Mouse (Mus musculus) intestine, embryonic 16.5 days (tissue): ENCODE data around the gene Olfr1. TPM values are rescaled to one million over a fixed set of nuclear protein-coding genes. Genes with fewer than 3 reads are reported as not detected.

ENCODE experiments used
- ATAC-seq: fragments of 200-750 bp; cut with Nextera tagmentation; 2 replicates; pipeline ENCODE4 v1.8.0; 2017; ENCODE audit warnings: moderate TSS enrichment, moderate library complexity
- H3K27ac ChIP-seq: fragments of 300-500 bp; sonication (generic); 2 replicates; pipeline ENCODE4 v1.5.1; 2014; ENCODE audit warnings: mild to moderate bottlenecking, low read length
- H3K27me3 ChIP-seq: fragments of 300-500 bp; sonication (generic); replicated peaks from 2 replicates; pipeline ENCODE4 v1.6.1; 2014; ENCODE audit warnings: low read length, control low read depth, mixed read lengths; ENCODE audit not compliant: control insufficient read depth, insufficient read depth
- H3K36me3 ChIP-seq: fragments of 300-500 bp; sonication (generic); 2 replicates; pipeline ENCODE4 v1.6.1; 2014; ENCODE audit warnings: low read length, control low read depth; ENCODE audit not compliant: control insufficient read depth, insufficient read depth
- H3K4me1 ChIP-seq: fragments of 300-500 bp; sonication (generic); 2 replicates; pipeline ENCODE4 v1.6.1; 2014; ENCODE audit warnings: low read length, control low read depth, mixed read lengths; ENCODE audit not compliant: control insufficient read depth, insufficient read depth
- H3K4me2 ChIP-seq: fragments of 300-500 bp; sonication (generic); 2 replicates; pipeline ENCODE4 v1.6.1; 2014; ENCODE audit warnings: low read depth, low read length, control low read depth
- H3K4me3 ChIP-seq: fragments of 300-500 bp; sonication (generic); 2 replicates; pipeline ENCODE4 v1.5.1; 2014; ENCODE audit warnings: mild to moderate bottlenecking, low read length
- H3K9ac ChIP-seq: fragments of 300-500 bp; sonication (generic); 2 replicates; pipeline ENCODE4 v1.6.1; 2014; ENCODE audit warnings: low read depth, low read length
- H3K9me3 ChIP-seq: fragments of 300-500 bp; sonication (generic); 2 replicates; pipeline ENCODE4 v1.6.1; 2016; ENCODE audit warnings: low read length, control low read depth; ENCODE audit not compliant: control insufficient read depth
- WGBS: fragments of 180-500 bp; shearing (Covaris S2); extraction: QIAGEN DNeasy Blood & Tissue Kit; methylation state at CpG from one replicate; pipeline ENCODE4 v1.1.7; 2014; 5-methylcytosine and 5-hydroxymethylcytosine counted together
- polyA plus RNA-seq: library from polyadenylated mRNA; unstranded; fragments of >200 nt; fragmentation: Nextera tagmentation; extraction: Ambion mirVana; gene quantifications from 2 replicates; pipeline ENCODE4 v1.2.1, GENCODE M21; 2015

The Olfr1 gene
- polyA plus RNA-seq, result not detected in 2 replicates

DNA sequence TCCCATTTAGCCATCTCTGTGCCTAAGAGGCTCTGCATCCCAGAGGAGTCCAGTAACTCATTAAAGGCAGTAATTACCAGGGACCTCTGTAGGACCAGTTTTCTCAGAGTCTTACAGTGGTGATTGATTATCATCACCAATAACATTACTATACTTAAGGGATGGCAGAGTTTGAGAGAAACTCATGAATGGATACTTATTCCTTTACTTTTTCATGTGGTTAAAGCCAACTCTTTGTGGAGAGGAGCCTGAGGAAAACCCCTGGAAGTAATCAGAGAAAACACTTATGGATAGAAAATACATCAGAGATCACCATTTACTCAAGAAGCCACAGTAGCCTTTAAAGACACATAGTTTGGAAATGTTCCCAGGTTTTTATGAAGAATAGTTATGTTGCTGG lies at the start of gene Olfr1:
TSS of gene Olfr1 (minus strand) at position 101 of the 400 bp plus-strand sequence.
- H3K27ac ChIP-seq, result no peak within 1 kb of the TSS
- H3K4me2 ChIP-seq, result no peak within 1 kb of the TSS
- H3K9me3 ChIP-seq, result no peaks in the 10 kb centered on the region
- H3K36me3 ChIP-seq, result no peaks in the 10 kb centered on the region
- H3K27me3 ChIP-seq, result no peaks in the 10 kb centered on the region
- H3K9ac ChIP-seq, result no peak within 1 kb of the TSS
- no peak for ATAC-seq
- no peaks in the 10 kb centered on the region for H3K4me1 ChIP-seq
- H3K4me3 ChIP-seq, result no peak within 1 kb of the TSS

DNA sequence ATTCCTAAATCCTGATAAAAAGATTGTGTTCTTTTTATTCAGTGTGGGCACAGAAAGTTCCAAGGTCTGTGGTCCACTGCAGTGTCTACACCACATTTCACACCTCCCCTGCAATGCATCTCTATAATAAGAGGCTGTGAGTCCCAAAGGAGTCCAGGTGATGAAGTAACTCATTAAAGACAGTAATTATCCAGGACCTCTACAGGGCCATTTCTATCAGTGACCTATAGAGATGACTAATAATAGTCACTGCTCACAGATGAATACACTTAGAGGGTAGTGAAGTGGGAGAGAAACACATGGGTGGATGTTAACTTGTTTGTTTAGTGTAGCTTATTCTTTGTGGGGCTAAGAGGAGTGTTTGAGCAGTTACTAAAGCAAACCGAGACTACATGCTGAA lies 29.0 kb upstream of the Olfr1 start, which contains the start of gene Olfr378:
TSS of gene Olfr378 (minus strand) at position 101 of the 400 bp plus-strand sequence.
- H3K4me1 ChIP-seq, result no peaks in the 10 kb centered on the region
- no peak within 1 kb of the TSS for H3K27ac ChIP-seq
- no peaks in the 10 kb centered on the region for H3K27me3 ChIP-seq
- no peak within 1 kb of the TSS for H3K9ac ChIP-seq
- 83% methylated on average over 1 of the region's 1 CpGs for WGBS
- no peak for ATAC-seq
- H3K36me3 ChIP-seq, result no peaks in the 10 kb centered on the region
- no peak within 1 kb of the TSS for H3K4me3 ChIP-seq
- H3K4me2 ChIP-seq, result no peak within 1 kb of the TSS
- H3K9me3 ChIP-seq, result no peaks in the 10 kb centered on the region

GRCm38 (mm10) chr11:73395374-73395773 lies 4.0 kb downstream of the Olfr1 start:
- no peak overlapping the region for H3K4me2 ChIP-seq
- no peak overlapping the region for H3K27ac ChIP-seq
- H3K9me3 ChIP-seq, result no peaks in the 10 kb centered on the region
- H3K9ac ChIP-seq, result no peak overlapping the region
- ATAC-seq, result no peak
- H3K27me3 ChIP-seq, result no peaks in the 10 kb centered on the region
- H3K36me3 ChIP-seq, result no peaks in the 10 kb centered on the region
- WGBS, result 69% methylated on average over 4 of the region's 4 CpGs
- H3K4me1 ChIP-seq, result no peaks in the 10 kb centered on the region
- H3K4me3 ChIP-seq, result no peak overlapping the region

- Histone ChIP-seq H3K9ac (no peak within 1 kb of the TSS), H3K4me3 (no peak within 1 kb of the TSS), H3K27me3 (no peaks in the 10 kb centered on the region), H3K36me3 (no peaks in the 10 kb centered on the region), H3K4me1 (no peaks in the 10 kb centered on the region), H3K27ac (no peak within 1 kb of the TSS), H3K4me2 (no peak within 1 kb of the TSS), H3K9me3 (no peaks in the 10 kb centered on the region)
- no peak for ATAC-seq
- 82% methylated on average over 2 of the region's 2 CpGs for WGBS
Observed at GRCm38 (mm10) chr11:73370946-73371345, 28.5 kb downstream of the Olfr1 start, which contains the start of gene Olfr376. Olfr376 (plus strand) TSS chr11:73371246.

DNA sequence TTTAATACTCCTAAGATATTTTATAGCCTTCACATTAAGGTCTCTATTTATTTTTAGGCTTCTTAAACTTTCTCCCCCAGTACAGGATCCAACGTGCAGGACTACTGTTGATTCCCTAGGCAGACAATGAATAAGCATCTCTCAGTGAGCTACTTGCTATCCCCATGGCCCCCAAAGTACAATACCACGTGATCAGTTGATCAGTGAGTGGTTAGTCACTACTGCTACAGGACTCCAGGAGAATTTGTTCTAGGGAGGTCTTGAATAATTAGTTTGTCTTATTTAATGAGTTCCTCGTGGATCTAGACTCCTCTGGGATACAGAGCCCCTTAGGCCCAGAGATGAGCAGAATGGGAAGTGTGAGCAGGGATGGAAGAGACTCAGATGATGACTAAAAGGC lies 48.9 kb downstream of the Olfr1 start, which contains the start of gene Olfr20:
TSS of gene Olfr20 (plus strand) at position 301 of the 400 bp plus-strand sequence.
- Histone ChIP-seq H3K27me3 (no peaks in the 10 kb centered on the region), H3K36me3 (no peaks in the 10 kb centered on the region), H3K4me2 (no peak within 1 kb of the TSS), H3K4me1 (no peaks in the 10 kb centered on the region), H3K27ac (no peak within 1 kb of the TSS), H3K9me3 (no peaks in the 10 kb centered on the region), H3K9ac (no peak within 1 kb of the TSS), H3K4me3 (no peak within 1 kb of the TSS)
- no peak for ATAC-seq
- 47% methylated on average over 3 of the region's 3 CpGs for WGBS

Other genes starting within 250 kb of the Olfr1 start
- 0.12 TPM in 1 of 2 replicates, not detected in the other for gene P2rx5, start 239.2 kb downstream of the Olfr1 start, polyA plus RNA-seq
- 116 and 121 TPM in 2 replicates for gene Emc6, start 222.6 kb downstream of the Olfr1 start, polyA plus RNA-seq
- gene Tax1bp3, start 222.5 kb downstream of the Olfr1 start, polyA plus RNA-seq, result 231 and 236 TPM in 2 replicates
- 36.0 and 40.9 TPM in 2 replicates for gene Ctns, start 200.6 kb downstream of the Olfr1 start, polyA plus RNA-seq
- 11.9 and 19.2 TPM in 2 replicates for gene Shpk, start 200.2 kb downstream of the Olfr1 start, polyA plus RNA-seq
- gene Trpv1, start 165.3 kb downstream of the Olfr1 start, polyA plus RNA-seq, result 0.12 TPM in 2 replicates
- 0.13 and 0.16 TPM in 2 replicates for gene Trpv3, start 132.2 kb downstream of the Olfr1 start, polyA plus RNA-seq
- 1.5 and 2.3 TPM in 2 replicates for gene Aspa, start 70.0 kb downstream of the Olfr1 start, polyA plus RNA-seq
- not detected in 2 replicates for gene Gm49340, start 69.9 kb downstream of the Olfr1 start, polyA plus RNA-seq
- 0.21 and 0.31 TPM in 2 replicates for gene Spata22, start 69.9 kb downstream of the Olfr1 start, polyA plus RNA-seq
- not detected in 2 replicates for gene Olfr20, start 48.8 kb downstream of the Olfr1 start, polyA plus RNA-seq
- gene Olfr376, start 28.4 kb downstream of the Olfr1 start, polyA plus RNA-seq, result not detected in 2 replicates
- gene Olfr378, start 28.9 kb upstream of the Olfr1 start, polyA plus RNA-seq, result not detected in 2 replicates
- not detected in 2 replicates for gene Olfr380, start 57.9 kb upstream of the Olfr1 start, polyA plus RNA-seq
- not detected in 2 replicates for gene Olfr381, start 92.0 kb upstream of the Olfr1 start, polyA plus RNA-seq
- not detected in 2 replicates for gene Olfr382, start 117.6 kb upstream of the Olfr1 start, polyA plus RNA-seq
- gene Olfr385, start 193.4 kb upstream of the Olfr1 start, polyA plus RNA-seq, result not detected in 2 replicates
- not detected in 2 replicates for gene Olfr384, start 199.0 kb upstream of the Olfr1 start, polyA plus RNA-seq